Mouse (Mus musculus) olfactory bulb, adult 2 months (tissue): Measurements from ENCODE around the gene Krtap4-1. TPM values are rescaled to one million over a fixed set of nuclear protein-coding genes. Genes with fewer than 3 reads are reported as not detected.
"Not testable (repeated sequence)": the region's sequence is repeated elsewhere in the genome, so short reads cannot be mapped to it uniquely, and the experiment has no call there.

Experiments used
- H3K27ac ChIP-seq: fragments of 200-500 bp; 2 replicates; pipeline ENCODE4 v1.5.1; 2012; ENCODE audit warnings: low read depth, low read length; ENCODE audit not compliant: insufficient read depth
- H3K4me1 ChIP-seq: fragments of 200-500 bp; 2 replicates; pipeline ENCODE4 v1.6.1; 2012; ENCODE audit warnings: low read length; ENCODE audit not compliant: control insufficient read depth, insufficient read depth
- H3K4me3 ChIP-seq: fragments of 200-500 bp; 2 replicates; pipeline ENCODE4 v1.5.1; 2012; ENCODE audit warnings: mild to moderate bottlenecking, low read depth, low read length, moderate library complexity; ENCODE audit not compliant: insufficient read depth
- CTCF ChIP-seq: fragments of 200-500 bp; IDR thresholded peaks from 2 replicates; pipeline ENCODE4 v1.5.1; 2012; ENCODE audit warnings: low read depth, mild to moderate bottlenecking, low read length, moderate library complexity; ENCODE audit not compliant: insufficient read depth
- POLR2A ChIP-seq: fragments of 200-500 bp; IDR thresholded peaks from 2 replicates; pipeline ENCODE4 v1.6.1; 2012; ENCODE audit warnings: mild to moderate bottlenecking, low read depth, low read length, moderate library complexity; ENCODE audit not compliant: insufficient read depth
- WGBS: fragments of 180-500 bp; shearing (Covaris S2); methylation state at CpG from one replicate; pipeline ENCODE4 v1.1.7; 2018; 5-methylcytosine and 5-hydroxymethylcytosine counted together
- polyA plus RNA-seq: library from polyadenylated mRNA; stranded (reverse); fragments of >200 nt; gene quantifications from 2 replicates; pipeline ENCODE4 v1.2.4, GENCODE M21; 2012; ENCODE audit warnings: low replicate concordance; ENCODE audit not compliant: missing spikeins, insufficient read depth, insufficient read length

Krtap4-1 gene
- polyA plus RNA-seq: not detected in 2 replicates

- TF ChIP-seq CTCF: no peak
- TF ChIP-seq POLR2A: no peak
- Histone ChIP-seq H3K27ac (no peak within 1 kb of the TSS), H3K4me3 (no peak within 1 kb of the TSS), H3K4me1 (no peaks in the 10 kb centered on the region)
- 74% methylated on average over 4 of the region's 4 CpGs for WGBS
Observed at GRCm38 (mm10) chr11:99628138-99628537, at the start of gene Krtap4-1. Krtap4-1 (minus strand) TSS chr11:99628238.

DNA sequence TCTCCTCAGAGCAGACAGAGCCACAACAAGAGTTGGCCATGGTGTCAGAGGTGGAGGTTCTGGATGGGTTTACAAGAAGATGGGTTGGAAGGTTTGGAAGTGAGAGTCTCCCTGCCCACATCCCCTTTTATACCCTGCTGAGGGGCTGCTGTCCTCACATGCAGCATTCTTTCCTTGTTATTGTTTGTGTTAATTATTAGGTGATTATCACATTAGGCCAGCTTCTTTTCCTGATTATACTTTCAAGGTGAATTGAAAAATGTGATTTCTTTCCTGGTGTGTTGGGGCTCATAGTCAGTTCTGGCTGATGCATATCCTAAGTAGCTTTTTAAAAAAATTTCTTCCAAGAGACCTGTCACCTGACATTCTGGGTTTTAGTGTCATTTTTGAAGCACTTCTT, 37.8 kb upstream of the Krtap4-1 start, which contains the start of gene Krtap4-6:
Krtap4-6 (minus strand) TSS at position 101 of the 400 bp plus-strand sequence.
- H3K4me1 ChIP-seq: no peaks in the 10 kb centered on the region
- TF ChIP-seq CTCF: no peak
- TF ChIP-seq POLR2A: no peak
- H3K4me3 ChIP-seq: no peak within 1 kb of the TSS
- H3K27ac ChIP-seq: no peak within 1 kb of the TSS

GRCm38 (mm10) chr11:99662802-99663201, 34.8 kb upstream of the Krtap4-1 start:
- TF ChIP-seq POLR2A (no peak), CTCF (no peak)
- 80% methylated on average over 10 of the region's 10 CpGs for WGBS
- Histone ChIP-seq H3K27ac (no peak overlapping the region), H3K4me3 (no peak overlapping the region), H3K4me1 (no peaks in the 10 kb centered on the region)

DNA sequence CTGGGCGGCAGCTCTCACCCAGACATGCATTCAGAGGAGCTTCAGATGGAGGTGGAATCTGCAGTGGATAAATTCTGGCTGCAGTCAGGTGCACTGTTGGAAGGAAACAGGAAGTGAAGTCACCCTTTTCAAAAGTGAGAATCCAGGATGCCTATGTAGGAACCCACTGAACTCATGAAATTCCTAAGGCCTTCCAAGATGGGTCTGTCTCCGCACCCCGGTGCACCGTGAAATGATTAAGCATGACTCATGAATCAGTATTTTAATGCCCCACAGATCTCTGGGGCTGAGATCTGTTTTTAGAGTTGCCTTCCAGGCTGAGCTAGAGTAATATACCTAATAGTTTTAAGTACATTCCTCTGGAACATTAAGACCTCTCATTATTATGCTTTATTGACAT, 31.2 kb upstream of the Krtap4-1 start:
- Histone ChIP-seq H3K4me1 (no peaks in the 10 kb centered on the region), H3K4me3 (no peak overlapping the region), H3K27ac (no peak overlapping the region)
- WGBS: 56% methylated on average over 4 of the region's 4 CpGs
- TF ChIP-seq CTCF (no peak), POLR2A (no peak)

GRCm38 (mm10) chr11:99658467-99659010, 30.5 kb upstream of the Krtap4-1 start, which contains the start of gene Gm11563:
Gm11563 (minus strand) TSS chr11:99658960.
- not testable (repeated sequence) for H3K27ac ChIP-seq, H3K4me3 ChIP-seq, H3K4me1 ChIP-seq
- WGBS: 65% methylated on average over 10 of the region's 10 CpGs

- 55% methylated on average over 5 of the region's 5 CpGs for WGBS
- no peak for TF ChIP-seq CTCF
- no peak for TF ChIP-seq POLR2A
Observed at GRCm38 (mm10) chr11:99657051-99657450, 29.0 kb upstream of the Krtap4-1 start.

GRCm38 (mm10) chr11:99650136-99650535, 22.1 kb upstream of the Krtap4-1 start, which contains the start of gene Gm11555:
Gm11555 (minus strand) TSS chr11:99650236.
- Histone ChIP-seq H3K4me1 (no peaks in the 10 kb centered on the region), H3K4me3 (no peak within 1 kb of the TSS), H3K27ac (no peak within 1 kb of the TSS)
- TF ChIP-seq CTCF: no peak
- TF ChIP-seq POLR2A: no peak
- WGBS: 81% methylated on average over 2 of the region's 2 CpGs

More at GRCm38 (mm10) chr11:99657051-99657450, 29.0 kb upstream of the Krtap4-1 start:
- no peak overlapping the region for H3K27ac ChIP-seq
- H3K4me3 ChIP-seq: no peak overlapping the region
- H3K4me1 ChIP-seq: no peaks in the 10 kb centered on the region

DNA sequence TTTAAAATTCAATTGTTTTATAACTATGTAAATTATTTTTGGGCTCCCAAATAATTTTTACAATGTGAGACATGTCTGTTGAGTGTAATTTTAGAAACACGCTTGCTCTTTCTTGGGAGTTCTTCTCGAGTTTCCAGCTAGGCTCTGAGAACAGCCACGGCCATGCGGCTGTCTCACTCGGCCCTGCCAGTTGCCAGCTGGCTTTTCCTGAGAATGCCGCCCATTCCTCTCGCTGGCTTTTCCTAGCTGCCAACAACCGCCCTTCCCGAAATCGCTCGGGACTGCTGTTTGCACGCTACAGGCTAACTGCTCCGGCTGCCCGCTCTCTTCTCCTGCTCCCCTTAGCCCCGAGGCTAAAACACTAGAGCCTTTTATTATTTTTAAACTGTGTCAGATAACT, 18.4 kb upstream of the Krtap4-1 start:
- Histone ChIP-seq H3K4me3 (no peak overlapping the region), H3K4me1 (0 out of 2 replicates have a peak, but pooled peaks cover 3% of the 10 kb centered on the region), H3K27ac (no peak overlapping the region)
- WGBS: 71% methylated on average over 15 of the region's 15 CpGs
- TF ChIP-seq POLR2A (no peak), CTCF (no peak)

DNA sequence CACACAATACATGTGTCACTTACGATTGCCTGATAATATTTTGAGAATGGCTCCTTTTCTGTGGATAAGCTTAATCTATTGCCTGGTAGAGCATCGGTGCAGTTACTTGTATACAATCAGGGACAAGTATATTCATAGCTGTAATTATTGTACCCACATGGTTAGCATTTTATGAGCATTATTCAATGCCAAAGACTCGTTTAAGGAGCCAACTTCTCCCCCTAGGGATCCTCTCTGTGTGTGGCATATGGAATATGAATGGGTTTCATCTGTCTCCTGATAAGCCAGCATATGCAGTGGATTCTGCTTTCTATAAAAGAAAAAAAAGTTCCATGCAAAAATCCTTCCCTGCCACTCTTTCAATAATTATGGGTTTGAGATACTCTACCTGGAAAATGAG, 16.3 kb upstream of the Krtap4-1 start:
- H3K4me3 ChIP-seq: no peak overlapping the region
- WGBS: 51% methylated on average over 3 of the region's 3 CpGs
- TF ChIP-seq CTCF: no peak
- TF ChIP-seq POLR2A: no peak
- H3K4me1 ChIP-seq: 0 out of 2 replicates have a peak, but pooled peaks cover 3% of the 10 kb centered on the region
- no peak overlapping the region for H3K27ac ChIP-seq

DNA sequence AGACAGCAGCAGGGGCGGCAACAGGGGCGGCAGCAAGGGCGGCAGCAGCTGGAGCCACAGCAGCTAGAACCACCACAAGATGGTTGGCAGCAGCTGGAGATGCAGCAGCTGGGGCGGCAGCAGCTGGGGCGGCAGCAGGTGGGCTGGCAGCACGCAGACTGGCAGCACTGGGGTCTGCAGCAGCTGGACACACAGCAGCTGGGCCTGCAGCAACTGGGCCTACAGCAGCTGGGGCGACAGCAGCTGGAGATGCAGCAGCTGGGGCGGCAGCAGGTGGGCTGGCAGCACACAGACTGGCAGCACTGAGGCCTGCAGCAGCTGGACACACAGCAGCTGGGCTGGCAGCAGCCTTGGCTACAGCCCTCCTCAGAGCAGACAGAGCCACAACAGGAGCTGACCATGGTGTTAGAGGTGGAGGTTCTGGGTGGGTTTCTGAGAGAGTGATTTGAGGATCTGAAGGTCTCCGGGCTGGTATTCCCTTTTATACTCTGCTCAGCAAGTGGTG, 15.6 kb upstream of the Krtap4-1 start, which contains the start of gene Krtap4-7:
Krtap4-7 (minus strand) TSS at position 455 of the 505 bp plus-strand sequence.
- H3K27ac ChIP-seq, H3K4me3 ChIP-seq, H3K4me1 ChIP-seq: not testable (repeated sequence)
- 82% methylated on average over 9 of the region's 9 CpGs for WGBS
